Mouse (Mus musculus) cerebellum, adult 2 months (tissue): ENCODE measurements around the gene Sik3. TPM values are rescaled to one million over a fixed set of nuclear protein-coding genes. Genes with fewer than 3 reads are reported as not detected.
A peak's percentile ranks its signal among the peaks of the same experiment; 100 is the strongest.

Experiments used
- DNase-seq, 2 experiments: peaks; one replicate each; pipeline ENCODE4 v3.0.0; 2021
- H3K27ac ChIP-seq: fragments of 200-500 bp; 2 replicates; pipeline ENCODE4 v1.5.1; 2012; ENCODE audit warnings: low read length, control low read depth, inconsistent platforms; ENCODE audit not compliant: insufficient read depth
- H3K27me3 ChIP-seq: fragments of 200-500 bp; 2 replicates; pipeline ENCODE4 v1.6.1; 2012; ENCODE audit warnings: inconsistent platforms, mild to moderate bottlenecking, low read length, moderate library complexity; ENCODE audit not compliant: control insufficient read depth, insufficient read depth
- H3K4me1 ChIP-seq: fragments of 200-500 bp; 2 replicates; pipeline ENCODE4 v1.6.1; 2011; ENCODE audit warnings: low read length; ENCODE audit not compliant: control insufficient read depth, insufficient read depth
- H3K4me3 ChIP-seq: fragments of 200-500 bp; replicated peaks from 2 replicates; pipeline ENCODE3; 2011; ENCODE audit warnings: mild to moderate bottlenecking, low read depth, low read length, control low read depth; ENCODE audit not compliant: insufficient read depth
- CTCF ChIP-seq: fragments of 200-500 bp; IDR thresholded peaks from 2 replicates; pipeline ENCODE4 v1.5.1; 2011; ENCODE audit warnings: low read depth, mild to moderate bottlenecking, control low read depth, low read length, moderate library complexity, borderline replicate concordance; ENCODE audit not compliant: insufficient read depth
- POLR2A ChIP-seq: fragments of 200-500 bp; IDR thresholded peaks from 2 replicates; pipeline ENCODE4 v1.6.1; 2011; ENCODE audit warnings: low read length, control low read depth, borderline replicate concordance; ENCODE audit not compliant: insufficient read depth
- WGBS: fragments of 180-500 bp; shearing (Covaris S2); methylation state at CpG from one replicate; pipeline ENCODE4 v1.1.7; 2018; 5-methylcytosine and 5-hydroxymethylcytosine counted together
- polyA plus RNA-seq: library from polyadenylated mRNA; depleted of rRNA; stranded (reverse); fragments of >200 nt; gene quantifications from 2 replicates; pipeline ENCODE4 v1.2.3, GENCODE M21; 2012

The Sik3 gene
- polyA plus RNA-seq, 1 experiment = 69.1 TPM

DNA sequence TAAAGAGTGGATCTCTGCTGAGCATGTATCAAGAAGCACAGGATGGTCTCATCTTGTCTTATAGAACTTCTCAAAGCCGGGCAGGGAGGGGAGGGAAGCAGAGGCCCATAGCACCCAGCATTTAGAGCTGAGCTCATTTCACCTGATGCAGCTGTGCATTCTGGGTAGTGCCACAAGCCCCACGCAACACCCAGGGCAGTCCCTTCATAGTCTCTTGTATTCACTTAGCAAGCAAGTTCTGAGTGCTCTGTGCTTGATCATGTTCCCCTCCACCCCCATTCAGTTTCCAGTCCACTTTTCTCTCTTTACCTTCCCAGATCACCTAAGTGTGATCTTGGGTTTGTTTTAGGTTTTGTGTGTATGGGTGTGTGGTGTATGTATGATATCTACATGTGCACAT lies 159.6 kb downstream of the Sik3 start:
- DNase-seq = no peak
- no peaks in the 10 kb centered on the region for H3K4me1 ChIP-seq
- H3K27ac ChIP-seq = no peak overlapping the region
- 88% methylated on average over 2 of the region's 2 CpGs for WGBS
- H3K27me3 ChIP-seq = no peaks in the 10 kb centered on the region
- TF ChIP-seq CTCF = no peak
- no peak for TF ChIP-seq POLR2A
- H3K4me3 ChIP-seq = no peak overlapping the region

DNA sequence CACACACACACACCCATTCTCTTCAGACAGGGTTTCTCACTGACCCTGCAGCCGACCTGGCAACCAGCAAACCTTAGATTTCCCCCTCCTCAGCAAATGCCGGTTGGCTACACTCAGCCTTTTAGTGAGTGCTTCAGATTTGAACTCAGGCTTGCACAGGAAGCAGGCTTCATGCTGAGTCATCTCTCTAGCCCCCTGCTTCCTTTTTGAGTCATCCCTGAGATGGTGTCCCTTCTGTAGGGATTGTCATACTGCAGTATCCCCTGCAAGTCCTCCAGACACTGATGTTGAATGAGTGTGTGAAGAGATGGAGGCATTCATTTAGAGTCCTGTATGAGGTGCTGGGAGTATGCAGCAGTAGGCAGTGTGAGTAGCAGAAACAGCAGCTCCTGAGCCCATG lies 160.3 kb downstream of the Sik3 start:
- Histone ChIP-seq H3K27me3 (no peaks in the 10 kb centered on the region), H3K4me1 (peaks cover 6% of the 10 kb centered on the region), H3K27ac (no peak overlapping the region), H3K4me3 (no peak overlapping the region)
- no peak for DNase-seq
- TF ChIP-seq CTCF (no peak), POLR2A (no peak)
- WGBS = 62% methylated on average over 2 of the region's 2 CpGs

GRCm38 (mm10) chr9:46173919-46174318 lies 161.3 kb downstream of the Sik3 start:
- peaks cover 15% of the 10 kb centered on the region for H3K4me1 ChIP-seq
- H3K27ac ChIP-seq = no peak overlapping the region
- no peak for TF ChIP-seq CTCF
- TF ChIP-seq POLR2A = no peak
- no peak overlapping the region for H3K4me3 ChIP-seq
- H3K27me3 ChIP-seq = no peaks in the 10 kb centered on the region
- no peak for DNase-seq
- 92% methylated on average over 6 of the region's 6 CpGs for WGBS

GRCm38 (mm10) chr9:46174770-46175294 lies 162.2 kb downstream of the Sik3 start:
- Histone ChIP-seq H3K4me1 (peaks cover 18% of the 10 kb centered on the region), H3K4me3 (no peak overlapping the region), H3K27me3 (no peaks in the 10 kb centered on the region), H3K27ac (no peak overlapping the region)
- no peak for DNase-seq
- 84% methylated on average over 5 of the region's 5 CpGs for WGBS
- TF ChIP-seq POLR2A = no peak
- no peak for TF ChIP-seq CTCF

GRCm38 (mm10) chr9:46175300-46175699 lies 162.7 kb downstream of the Sik3 start:
- no peak overlapping the region for H3K27ac ChIP-seq
- no peak for DNase-seq
- 57% methylated on average over 1 of the region's 1 CpGs for WGBS
- H3K4me1 ChIP-seq = peaks cover 19% of the 10 kb centered on the region
- no peak overlapping the region for H3K4me3 ChIP-seq
- H3K27me3 ChIP-seq = no peaks in the 10 kb centered on the region
- TF ChIP-seq CTCF (no peak), POLR2A (no peak)

DNA sequence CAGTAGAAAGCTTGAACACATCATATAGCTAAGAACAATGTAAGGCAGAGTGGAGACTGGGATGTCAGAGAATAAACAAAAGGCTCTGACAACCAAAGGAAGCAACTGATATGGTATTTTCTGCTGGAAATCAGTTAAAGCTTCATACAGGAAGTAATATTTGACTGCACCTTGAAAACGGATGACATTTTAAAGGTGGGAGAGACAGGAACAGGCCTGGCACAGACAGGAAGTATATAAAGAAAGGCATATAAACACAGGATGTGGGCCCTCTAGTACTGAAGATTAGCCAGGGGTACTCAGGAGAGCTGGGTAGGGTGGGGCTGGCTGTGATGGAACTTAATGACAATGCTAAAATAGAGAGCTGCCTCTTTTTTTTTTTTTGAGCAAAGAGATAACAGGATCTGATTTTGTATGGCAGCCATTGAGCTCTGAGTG lies 163.3 kb downstream of the Sik3 start:
- no peak for TF ChIP-seq POLR2A
- TF ChIP-seq CTCF = no peak
- H3K27ac ChIP-seq = no peak overlapping the region
- H3K4me1 ChIP-seq = peaks cover 26% of the 10 kb centered on the region
- DNase-seq = no peak
- no peaks in the 10 kb centered on the region for H3K27me3 ChIP-seq
- 87% methylated on average over 1 of the region's 1 CpGs for WGBS
- no peak overlapping the region for H3K4me3 ChIP-seq

DNA sequence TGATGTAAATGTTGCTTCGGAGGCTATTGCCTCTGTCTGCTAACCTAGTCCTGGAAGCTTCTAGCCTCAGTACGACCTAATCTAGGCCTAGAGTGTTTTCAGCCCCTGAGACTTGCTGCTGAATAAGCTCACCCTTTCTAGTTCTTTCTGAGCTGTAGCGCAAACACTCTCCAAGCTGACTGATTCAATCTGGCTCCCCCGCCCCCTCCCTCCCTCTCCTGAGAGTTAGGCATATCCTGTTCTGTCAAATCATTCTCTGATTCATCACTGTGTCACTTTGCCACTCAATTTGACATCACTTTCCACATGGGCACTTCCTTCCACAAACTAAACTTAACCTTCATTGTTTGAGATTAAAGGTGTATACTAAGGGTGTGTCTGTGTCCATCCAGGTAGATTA lies 164.0 kb downstream of the Sik3 start:
- WGBS = 92% methylated on average over 4 of the region's 4 CpGs
- DNase-seq = no peak
- no peak for TF ChIP-seq POLR2A
- no peak for TF ChIP-seq CTCF
- no peak overlapping the region for H3K4me3 ChIP-seq
- no peaks in the 10 kb centered on the region for H3K27me3 ChIP-seq
- H3K4me1 ChIP-seq = peaks cover 28% of the 10 kb centered on the region
- H3K27ac ChIP-seq = no peak overlapping the region

DNA sequence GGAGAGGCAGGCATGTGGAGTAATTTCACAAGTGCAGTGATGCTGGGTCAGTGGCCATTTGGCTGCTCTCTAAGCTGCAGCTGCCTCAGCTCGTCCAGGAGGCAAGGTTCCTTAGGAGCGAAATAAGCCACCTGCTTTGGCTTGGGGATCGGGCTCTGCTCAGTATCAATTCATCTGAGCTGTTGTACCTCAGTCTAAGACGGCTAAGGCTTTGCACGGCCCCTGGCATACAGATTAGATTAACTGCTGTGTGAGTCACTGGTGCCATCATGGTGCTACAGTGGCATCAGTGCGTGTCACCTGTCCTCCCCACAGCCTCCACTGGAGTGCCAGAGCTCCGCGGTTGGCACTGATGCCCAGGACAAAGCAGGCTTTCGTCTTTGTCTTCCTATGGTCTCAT lies 166.0 kb downstream of the Sik3 start:
- peak overlapping the region; percentile 68; the same call in 1 of the 2 replicates for H3K27ac ChIP-seq

More for the DNA sequence above, 166.0 kb downstream of the Sik3 start:
- Histone ChIP-seq H3K4me1 (peaks cover 28% of the 10 kb centered on the region), H3K27me3 (no peaks in the 10 kb centered on the region), H3K4me3 (no peak overlapping the region)
- no peak for TF ChIP-seq CTCF
- no peak for TF ChIP-seq POLR2A
- 15% methylated on average over 9 of the region's 9 CpGs for WGBS
- DNase-seq = peak; percentile 54 to 67
